Comparison of ENCODE assay signal across 16 mouse cellular contexts in genomic region chr13:95782311-95782968, GRCm38 (mm10).
DNase-seq lines count a peak whose midpoint lies in the region; ATAC-seq lines count a peak whose summit lies in the region.
"Had no signal": no experiment of that assay in that cellular context is flagged by ENCODE, and none has a peak within 500 bp of the region (broad histone marks: within the 10 kb centered on the region; RNA-seq: fewer than 3 reads in every experiment).

No protein-coding gene starts in this region.

- H3K27ac ChIP-seq in hindbrain, embryonic 10.5 days = peak overlapping the region; percentile 73
- no peak overlapping the region for H3K27ac ChIP-seq in hindbrain, embryonic 13.5 days
- peak overlapping the region; percentile 70 for H3K27ac ChIP-seq in liver, embryonic 13.5 days
- no peak overlapping the region for H3K27ac ChIP-seq in liver, embryonic 11.5 days (ENCODE audit: low read depth, low read length)
- 0 out of 2 replicates have a peak overlapping the region, but pooled peaks have one; percentile 10 for H3K27ac ChIP-seq in stomach, embryonic 14.5 days (ENCODE audit: low read length)
- H3K27ac ChIP-seq: forebrain, embryonic 15.5 days; limb, embryonic 13.5 days; midbrain, embryonic 13.5 days had no signal

- no peak overlapping the region for H3K4me3 ChIP-seq in hindbrain, embryonic 10.5 days
- no peak overlapping the region for H3K4me3 ChIP-seq in hindbrain, embryonic 13.5 days
- no peak overlapping the region for H3K4me3 ChIP-seq in liver, embryonic 13.5 days (replicated peaks)
- no peak overlapping the region for H3K4me3 ChIP-seq in liver, embryonic 11.5 days (ENCODE audit: low read depth, low read length)
- no peak overlapping the region for H3K4me3 ChIP-seq in stomach, embryonic 14.5 days (ENCODE audit: low read depth, low read length)
- H3K4me3 ChIP-seq: forebrain, embryonic 15.5 days; limb, embryonic 13.5 days; midbrain, embryonic 13.5 days had no signal

- peaks cover 58% of the 10 kb centered on the region for H3K4me1 ChIP-seq in hindbrain, embryonic 10.5 days (replicated peaks)
- peaks cover 17% of the 10 kb centered on the region for H3K4me1 ChIP-seq in hindbrain, embryonic 13.5 days (replicated peaks)
- peaks cover 46% of the 10 kb centered on the region for H3K4me1 ChIP-seq in liver, embryonic 13.5 days (replicated peaks)
- peaks cover 30% of the 10 kb centered on the region for H3K4me1 ChIP-seq in liver, embryonic 11.5 days (replicated peaks; ENCODE audit: control insufficient read depth, insufficient read depth, low read length)
- H3K4me1 ChIP-seq in stomach, embryonic 14.5 days (ENCODE audit: control insufficient read depth, insufficient read depth, low read length) = peaks cover 30% of the 10 kb centered on the region

- H3K36me3 ChIP-seq in hindbrain, embryonic 10.5 days = no peaks in the 10 kb centered on the region
- no peaks in the 10 kb centered on the region for H3K36me3 ChIP-seq in hindbrain, embryonic 13.5 days
- H3K36me3 ChIP-seq in liver, embryonic 13.5 days = no peaks in the 10 kb centered on the region
- no peaks in the 10 kb centered on the region for H3K36me3 ChIP-seq in liver, embryonic 11.5 days (ENCODE audit: control insufficient read depth, insufficient read depth, low read length)
- H3K36me3 ChIP-seq in stomach, embryonic 14.5 days (ENCODE audit: control insufficient read depth, insufficient read depth, low read length) = no peaks in the 10 kb centered on the region
- H3K36me3 ChIP-seq: forebrain, embryonic 15.5 days; limb, embryonic 13.5 days; midbrain, embryonic 13.5 days had no signal

- ATAC-seq in hindbrain, embryonic 13.5 days (ENCODE audit: low FRiP score) = no peak
- 0 out of 2 replicates have a peak, but pooled peaks have one; percentile 9 for ATAC-seq in liver, embryonic 13.5 days (ENCODE audit: low read depth)
- ATAC-seq in liver, embryonic 11.5 days (replicated peaks; ENCODE audit: low FRiP score) = no peak
- ATAC-seq in stomach, embryonic 14.5 days (ENCODE audit: insufficient number of reproducible peaks, insufficient read depth, low FRiP score, low read depth) = no peak
- no peak for ATAC-seq in megakaryocyte, adult 5-6 weeks (ENCODE audit: poor library complexity, severe bottlenecking)
- ATAC-seq: forebrain, embryonic 15.5 days; midbrain, embryonic 13.5 days had no signal

- H3K9ac ChIP-seq in hindbrain, embryonic 13.5 days = no peak overlapping the region
- H3K9ac ChIP-seq in liver, embryonic 13.5 days = no peak overlapping the region
- H3K9ac ChIP-seq in liver, embryonic 11.5 days (ENCODE audit: low read depth, low read length) = no peak overlapping the region
- no peak overlapping the region for H3K9ac ChIP-seq in stomach, embryonic 14.5 days (replicated peaks; ENCODE audit: low read depth, low read length)
- H3K9ac ChIP-seq: forebrain, embryonic 15.5 days; limb, embryonic 13.5 days; midbrain, embryonic 13.5 days had no signal

- H3K27me3 ChIP-seq in hindbrain, embryonic 10.5 days (ENCODE audit: insufficient read depth, poor library complexity, severe bottlenecking) = no peaks in the 10 kb centered on the region
- no peaks in the 10 kb centered on the region for H3K27me3 ChIP-seq in hindbrain, embryonic 13.5 days
- no peaks in the 10 kb centered on the region for H3K27me3 ChIP-seq in liver, embryonic 13.5 days
- H3K27me3 ChIP-seq in liver, embryonic 11.5 days (replicated peaks; ENCODE audit: control insufficient read depth, insufficient read depth, low read length) = no peaks in the 10 kb centered on the region
- no peaks in the 10 kb centered on the region for H3K27me3 ChIP-seq in stomach, embryonic 14.5 days (ENCODE audit: control insufficient read depth, insufficient read depth, low read length)
- H3K27me3 ChIP-seq: forebrain, embryonic 15.5 days; limb, embryonic 13.5 days; midbrain, embryonic 13.5 days had no signal

- H3K9me3 ChIP-seq in hindbrain, embryonic 10.5 days = no peaks in the 10 kb centered on the region
- no peaks in the 10 kb centered on the region for H3K9me3 ChIP-seq in hindbrain, embryonic 13.5 days
- no peaks in the 10 kb centered on the region for H3K9me3 ChIP-seq in liver, embryonic 13.5 days (replicated peaks)
- no peaks in the 10 kb centered on the region for H3K9me3 ChIP-seq in liver, embryonic 11.5 days (ENCODE audit: control insufficient read depth, low read length)
- H3K9me3 ChIP-seq in stomach, embryonic 14.5 days (ENCODE audit: control insufficient read depth, low read depth, low read length) = no peaks in the 10 kb centered on the region
- H3K9me3 ChIP-seq: forebrain, embryonic 15.5 days; limb, embryonic 13.5 days; midbrain, embryonic 13.5 days had no signal

- WGBS in hindbrain, embryonic 10.5 days = 57% methylated on average over 15 of the region's 15 CpGs
- 55% methylated on average over 15 of the region's 15 CpGs for WGBS in hindbrain, embryonic 13.5 days
- WGBS in liver, embryonic 13.5 days (ENCODE audit: insufficient replicate concordance) = 66% methylated on average over 15 of the region's 15 CpGs
- WGBS in liver, embryonic 11.5 days = 77% methylated on average over 15 of the region's 15 CpGs
- 58% methylated on average over 15 of the region's 15 CpGs for WGBS in stomach, embryonic 14.5 days

- no peak overlapping the region for H3K4me2 ChIP-seq in hindbrain, embryonic 13.5 days
- no peak overlapping the region for H3K4me2 ChIP-seq in liver, embryonic 13.5 days
- no peak overlapping the region for H3K4me2 ChIP-seq in liver, embryonic 11.5 days
- H3K4me2 ChIP-seq in stomach, embryonic 14.5 days (replicated peaks; ENCODE audit: low read depth, low read length) = no peak overlapping the region
- H3K4me2 ChIP-seq: forebrain, embryonic 15.5 days; limb, embryonic 13.5 days; midbrain, embryonic 13.5 days had no signal

- no peak for DNase-seq in hindbrain, embryonic 10.5 days (ENCODE audit: low spot score)
- DNase-seq in liver, embryonic 13.5 days = no peak
- no peak for DNase-seq in liver, embryonic 11.5 days (ENCODE audit: low spot score)
- DNase-seq in adrenal gland, postnatal 25 days = peak; percentile 51
- no peak for DNase-seq in heart, adult 9 months (ENCODE audit: low spot score in 2 of 2)
- DNase-seq: B cell, adult 2 months; cerebellum, adult 9-10 months; embryo, embryonic 11 days; gastrocnemius, postnatal 10 days; heart, postnatal 36 days had no signal

Comparison
In these comparisons a context has a peak if more than half of its experiments do, and no peak if none do; other contexts are left out.
1. H3K27ac ChIP-seq: peak in hindbrain, embryonic 10.5 days (single experiment), liver, embryonic 13.5 days (single experiment) and stomach, embryonic 14.5 days (single experiment); none in hindbrain, embryonic 13.5 days (single experiment) and liver, embryonic 11.5 days (single experiment).